Mouse (Mus musculus): ENCODE measurements around the gene Gm11492. TPM values are rescaled to one million over a fixed set of nuclear protein-coding genes. Genes with fewer than 3 reads are reported as not detected.

The Gm11492 gene
- 0.15 and 0.37 TPM in 2 replicates for polyA plus RNA-seq (2012; rRNA removed)

GRCm38 (mm10) chr11:87566501-87566900 is at the start of gene Gm11492:
Gene Gm11492 (plus strand): TSS chr11:87566653.
- DNase-seq (ENCODE audit: low read depth) = no peak

- peak; percentile 4 for DNase-seq (ENCODE audit: low read depth)
These were observed 47.2 kb upstream of the Gm11492 start for GRCm38 (mm10) chr11:87519260-87519659.

GRCm38 (mm10) chr11:87523466-87523865 is 43.0 kb upstream of the Gm11492 start:
- no peak for DNase-seq (ENCODE audit: low read depth)

GRCm38 (mm10) chr11:87523967-87524366 is 42.5 kb upstream of the Gm11492 start:
- no peak for DNase-seq (ENCODE audit: low read depth)

- no peak for DNase-seq (ENCODE audit: low read depth)
These were observed 41.7 kb upstream of the Gm11492 start for GRCm38 (mm10) chr11:87524780-87525179.

- no peak for DNase-seq (ENCODE audit: low read depth)
These were observed 39.1 kb upstream of the Gm11492 start for GRCm38 (mm10) chr11:87527364-87527763.

GRCm38 (mm10) chr11:87527990-87528389 is 38.5 kb upstream of the Gm11492 start:
- no peak for DNase-seq (ENCODE audit: low read depth)

GRCm38 (mm10) chr11:87531695-87532094 is 34.8 kb upstream of the Gm11492 start:
- no peak for DNase-seq (ENCODE audit: low read depth)

GRCm38 (mm10) chr11:87542285-87542684 is 24.2 kb upstream of the Gm11492 start:
- DNase-seq (ENCODE audit: low read depth) = no peak

GRCm38 (mm10) chr11:87542906-87543305 is 23.5 kb upstream of the Gm11492 start:
- no peak for DNase-seq (ENCODE audit: low read depth)

GRCm38 (mm10) chr11:87553342-87553741 is 13.1 kb upstream of the Gm11492 start:
- no peak for DNase-seq (ENCODE audit: low read depth)

GRCm38 (mm10) chr11:87554386-87554785 is 12.1 kb upstream of the Gm11492 start:
- DNase-seq (ENCODE audit: low read depth) = no peak

GRCm38 (mm10) chr11:87555106-87555703 is 11.2 kb upstream of the Gm11492 start:
- no peak for DNase-seq (ENCODE audit: low read depth)

GRCm38 (mm10) chr11:87561208-87561607 is 5.2 kb upstream of the Gm11492 start:
- no peak for DNase-seq (ENCODE audit: low read depth)

- DNase-seq (ENCODE audit: low read depth) = no peak
These were observed 2.0 kb downstream of the Gm11492 start, which contains the start of gene Sept4 for GRCm38 (mm10) chr11:87568255-87568953. Gene Sept4 (plus strand): TSS chr11:87568903.

GRCm38 (mm10) chr11:87570743-87571142 is 4.3 kb downstream of the Gm11492 start:
- DNase-seq (ENCODE audit: low read depth) = no peak

GRCm38 (mm10) chr11:87571361-87571950 is 5.0 kb downstream of the Gm11492 start:
- no peak for DNase-seq (ENCODE audit: low read depth)

GRCm38 (mm10) chr11:87573751-87574150 is 7.3 kb downstream of the Gm11492 start:
- no peak for DNase-seq (ENCODE audit: low read depth)

GRCm38 (mm10) chr11:87574520-87575180 is 8.2 kb downstream of the Gm11492 start:
- no peak for DNase-seq (ENCODE audit: low read depth)

- DNase-seq (ENCODE audit: low read depth) = no peak
These were observed 11.3 kb downstream of the Gm11492 start for GRCm38 (mm10) chr11:87577601-87578248.

- DNase-seq (ENCODE audit: low read depth) = no peak
These were observed 12.0 kb downstream of the Gm11492 start for GRCm38 (mm10) chr11:87578249-87578962.

Data from gonadal fat pad, adult 2 months (tissue).